Mouse (Mus musculus) embryonic facial prominence, embryonic 10.5 days (tissue): ENCODE measurements at regions not wholly inside any gene's neighbourhood (a gene's known extent, or its start where the extent isn't known, plus 50 kb on each side); places are given as distances from the start of the nearest gene placed in this dataset.
"Not testable (repeated sequence)": the region's sequence is repeated elsewhere in the genome, so short reads cannot be mapped to it uniquely, and the experiment has no call there.

Experiments used
- DNase-seq: peaks from one replicate; pipeline ENCODE4 v3.0.0-alpha.2; 2017; ENCODE audit warnings: low spot score
- H3K27ac ChIP-seq: fragments of 300-500 bp; sonication (generic); replicated peaks from 2 replicates; pipeline ENCODE4 v1.5.1; 2016; ENCODE audit warnings: mild to moderate bottlenecking
- H3K27me3 ChIP-seq: fragments of 300-500 bp; sonication (generic); replicated peaks from 2 replicates; pipeline ENCODE4 v1.6.1; 2016; ENCODE audit warnings: low read depth, mild to moderate bottlenecking; ENCODE audit not compliant: poor library complexity, severe bottlenecking
- H3K36me3 ChIP-seq: fragments of 300-500 bp; sonication (generic); replicated peaks from 2 replicates; pipeline ENCODE4 v1.6.1; 2016; ENCODE audit warnings: mild to moderate bottlenecking, moderate library complexity
- H3K4me1 ChIP-seq: fragments of 300-500 bp; sonication (generic); 2 replicates; pipeline ENCODE4 v1.6.1; 2016
- H3K4me3 ChIP-seq: fragments of 300-500 bp; sonication (generic); 2 replicates; pipeline ENCODE4 v1.5.1; 2016; ENCODE audit warnings: mild to moderate bottlenecking, moderate library complexity
- H3K9me3 ChIP-seq: fragments of 300-500 bp; sonication (generic); 2 replicates; pipeline ENCODE4 v1.6.1; 2016; ENCODE audit warnings: mild to moderate bottlenecking
- WGBS: fragments of 180-500 bp; shearing (Covaris S2); methylation state at CpG from one replicate; pipeline ENCODE4 v1.1.7; 2016; 5-methylcytosine and 5-hydroxymethylcytosine counted together

- Histone ChIP-seq H3K9me3 (no peaks in the 10 kb centered on the region), H3K27me3 (no peaks in the 10 kb centered on the region), H3K4me3 (no peak overlapping the region), H3K4me1 (no peaks in the 10 kb centered on the region), H3K27ac (no peak overlapping the region), H3K36me3 (no peaks in the 10 kb centered on the region)
- no peak for DNase-seq
- WGBS: 86% methylated on average over 2 of the region's 2 CpGs
These were observed 505.4 kb downstream of the Sema5a start for GRCm38 (mm10) chr15:32749971-32750370.

GRCm38 (mm10) chr15:32751991-32752390, 507.4 kb downstream of the Sema5a start:
- Histone ChIP-seq H3K4me1 (no peaks in the 10 kb centered on the region), H3K27ac (no peak overlapping the region), H3K36me3 (no peaks in the 10 kb centered on the region), H3K9me3 (no peaks in the 10 kb centered on the region), H3K4me3 (no peak overlapping the region), H3K27me3 (no peaks in the 10 kb centered on the region)
- 84% methylated on average over 3 of the region's 3 CpGs for WGBS
- DNase-seq: no peak

- no peak overlapping the region for H3K27ac ChIP-seq
- no peaks in the 10 kb centered on the region for H3K4me1 ChIP-seq
- no peaks in the 10 kb centered on the region for H3K36me3 ChIP-seq
- 85% methylated on average over 3 of the region's 3 CpGs for WGBS
- no peaks in the 10 kb centered on the region for H3K27me3 ChIP-seq
- DNase-seq: no peak
- H3K9me3 ChIP-seq: no peaks in the 10 kb centered on the region
- no peak overlapping the region for H3K4me3 ChIP-seq
These were observed 515.5 kb downstream of the Sema5a start for GRCm38 (mm10) chr15:32760141-32760540.

GRCm38 (mm10) chr15:32766011-32766701, 521.5 kb downstream of the Sema5a start:
- Histone ChIP-seq H3K36me3 (no peaks in the 10 kb centered on the region), H3K4me3 (no peak overlapping the region), H3K4me1 (no peaks in the 10 kb centered on the region; the same call in 1 of the 2 replicates), H3K9me3 (no peaks in the 10 kb centered on the region), H3K27me3 (no peaks in the 10 kb centered on the region), H3K27ac (no peak overlapping the region)
- 12% methylated on average over 4 of the region's 4 CpGs for WGBS
- peak; percentile 12 for DNase-seq

- Histone ChIP-seq H3K36me3 (no peaks in the 10 kb centered on the region), H3K4me1 (no peaks in the 10 kb centered on the region; the same call in 1 of the 2 replicates), H3K27ac (no peak overlapping the region), H3K4me3 (no peak overlapping the region), H3K27me3 (no peaks in the 10 kb centered on the region), H3K9me3 (no peaks in the 10 kb centered on the region)
- DNase-seq: no peak
- 56% methylated on average over 4 of the region's 5 CpGs for WGBS
These were observed 522.3 kb downstream of the Sema5a start for GRCm38 (mm10) chr15:32766746-32767471.

GRCm38 (mm10) chr15:32778226-32778598, 533.6 kb downstream of the Sema5a start:
- H3K4me1 ChIP-seq, H3K36me3 ChIP-seq, DNase-seq, H3K27ac ChIP-seq, H3K27me3 ChIP-seq, H3K9me3 ChIP-seq: not testable (repeated sequence)
- H3K4me3 ChIP-seq: peak overlapping the region; percentile 67; the same call in 1 of the 2 replicates
- WGBS: 29% methylated on average over 5 of the region's 5 CpGs

GRCm38 (mm10) chr15:32778599-32779273, 534.1 kb downstream of the Sema5a start:
- H3K27me3 ChIP-seq, H3K36me3 ChIP-seq, H3K9me3 ChIP-seq, H3K4me1 ChIP-seq: not testable (repeated sequence)
- WGBS: under 1% methylated on average over 32 of the region's 34 CpGs
- DNase-seq: peak; percentile 82
- H3K4me3 ChIP-seq: peak overlapping the region; percentile 67
- H3K27ac ChIP-seq: peak overlapping the region; percentile 83

GRCm38 (mm10) chr15:32779274-32779615, 534.6 kb downstream of the Sema5a start:
- not testable (repeated sequence) for H3K27me3 ChIP-seq, DNase-seq, H3K9me3 ChIP-seq, H3K4me1 ChIP-seq, H3K36me3 ChIP-seq
- 2% methylated on average over 11 of the region's 11 CpGs for WGBS
- peak overlapping the region; percentile 83 for H3K27ac ChIP-seq
- H3K4me3 ChIP-seq: peak overlapping the region; percentile 67

- H3K36me3 ChIP-seq, H3K27ac ChIP-seq, H3K27me3 ChIP-seq, H3K4me3 ChIP-seq, H3K4me1 ChIP-seq, H3K9me3 ChIP-seq, DNase-seq: not testable (repeated sequence)
- WGBS: 51% methylated on average over 1 of the region's 1 CpGs
These were observed 537.0 kb downstream of the Sema5a start for GRCm38 (mm10) chr15:32781609-32782008.

- H3K4me1 ChIP-seq: no peaks in the 10 kb centered on the region
- DNase-seq: no peak
- no peaks in the 10 kb centered on the region for H3K27me3 ChIP-seq
- WGBS: 81% methylated on average over 1 of the region's 1 CpGs
- peaks cover 9% of the 10 kb centered on the region; the same call in 1 of the 2 replicates for H3K9me3 ChIP-seq
- no peak overlapping the region for H3K4me3 ChIP-seq
- H3K36me3 ChIP-seq: peaks cover 30% of the 10 kb centered on the region
- H3K27ac ChIP-seq: no peak overlapping the region
These were observed 554.6 kb downstream of the Sema5a start for GRCm38 (mm10) chr15:32799222-32799621.

- Histone ChIP-seq H3K9me3 (peaks cover 9% of the 10 kb centered on the region), H3K27me3 (no peaks in the 10 kb centered on the region), H3K4me3 (no peak overlapping the region), H3K27ac (no peak overlapping the region), H3K4me1 (no peaks in the 10 kb centered on the region), H3K36me3 (no peaks in the 10 kb centered on the region)
- no peak for DNase-seq
- 68% methylated on average over 2 of the region's 2 CpGs for WGBS
These were observed 566.4 kb downstream of the Sema5a start for GRCm38 (mm10) chr15:32810849-32811632.

GRCm38 (mm10) chr15:32839966-32840365, 595.4 kb downstream of the Sema5a start:
- no peak overlapping the region for H3K27ac ChIP-seq
- 81% methylated on average over 1 of the region's 1 CpGs for WGBS
- H3K27me3 ChIP-seq: no peaks in the 10 kb centered on the region
- no peaks in the 10 kb centered on the region for H3K4me1 ChIP-seq
- no peaks in the 10 kb centered on the region for H3K9me3 ChIP-seq
- no peak for DNase-seq
- no peaks in the 10 kb centered on the region for H3K36me3 ChIP-seq
- H3K4me3 ChIP-seq: no peak overlapping the region
